Mouse (Mus musculus): ENCODE results near the gene 1700012A03Rik.

Gene 1700012A03Rik

GRCm38 (mm10) chr6:32093312-32093711 is 43.3 kb downstream of the 1700012A03Rik start:
- no peak for DNase-seq (ENCODE audit: low spot score in 2 of 2)

DNA sequence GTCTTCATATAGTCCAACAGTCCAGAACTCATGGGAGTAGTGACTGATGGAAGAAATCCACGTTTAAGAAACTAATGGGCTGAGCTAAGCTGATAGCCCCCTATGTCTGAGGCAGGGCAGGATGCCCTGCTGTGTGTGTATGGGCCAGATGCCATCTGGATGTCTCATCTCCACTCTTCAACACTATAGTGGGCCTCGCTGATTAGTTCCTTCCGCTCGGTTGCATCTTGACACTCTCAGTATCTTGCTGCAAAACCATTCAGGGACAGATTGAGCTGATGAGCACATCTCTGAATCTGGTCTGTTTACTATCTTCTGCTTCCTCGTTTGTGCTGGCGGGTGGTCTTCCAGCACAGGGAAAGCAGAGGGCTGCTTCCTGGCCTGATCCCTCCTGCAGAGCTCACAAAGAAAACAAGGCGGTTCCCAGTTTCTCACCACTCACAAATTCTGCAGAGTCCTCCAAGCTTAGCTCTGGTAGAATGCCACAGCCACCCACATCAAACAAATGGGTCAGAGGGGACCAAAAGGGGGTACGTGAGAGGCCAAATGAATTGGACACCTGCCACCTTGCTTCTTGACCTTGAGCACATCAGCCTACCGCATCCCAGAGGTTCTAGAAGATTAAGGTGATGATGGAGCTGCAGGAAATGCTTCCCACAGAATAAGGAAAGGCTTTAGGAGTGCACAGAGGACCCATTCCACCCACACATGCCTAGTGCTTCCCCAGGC is 55.7 kb downstream of the 1700012A03Rik start:
- DNase-seq (ENCODE audit: low spot score in 2 of 2): no peak
